Mouse (Mus musculus): ENCODE data around the gene Ces1d. TPM values are rescaled to one million over a fixed set of nuclear protein-coding genes. Genes with fewer than 3 reads are reported as not detected.

Ces1d gene
- total and polyA plus RNA-seq, 2 experiments from 2014 or later = 1.5 TPM; not detected in 1

- TF ChIP-seq CTCF (IDR thresholded peaks at IDR 0.05; ENCODE audit: low read depth) (no peak), EP300 (IDR thresholded peaks at IDR 0.05; ENCODE audit: low read depth) (no peak)
- peak; percentile 24; the same call in 1 of the 2 replicates for ATAC-seq (ENCODE audit: insufficient read depth, low read depth)
- Histone ChIP-seq H3K36me3 (replicated peaks; ENCODE audit: control insufficient read depth, insufficient read depth, low read length) (no peaks in the 10 kb centered on the region), H3K4me1 (ENCODE audit: control insufficient read depth, insufficient read depth) (peaks cover 10% of the 10 kb centered on the region), H3K9ac (replicated peaks; ENCODE audit: low read depth, low read length) (no peak overlapping the region), H3K27ac (ENCODE audit: low read depth) (no peak overlapping the region), H3K4me2 (ENCODE audit: low read depth, low read length) (no peak overlapping the region), H3K9me3 (replicated peaks; ENCODE audit: control insufficient read depth, low read length) (no peaks in the 10 kb centered on the region), H3K27me3 (ENCODE audit: control insufficient read depth, insufficient read depth, low read length) (no peaks in the 10 kb centered on the region), H3K4me3 (ENCODE audit: low read depth, low read length) (no peak overlapping the region)
- DNase-seq (ENCODE audit: low spot score) = peak; percentile 11
- 21% methylated on average over 1 of the region's 1 CpGs for WGBS
Observed at GRCm38 (mm10) chr8:93171846-93172590, 25.6 kb downstream of the Ces1d start.

- ATAC-seq (ENCODE audit: insufficient read depth, low read depth) = no peak
- Histone ChIP-seq H3K27ac (ENCODE audit: low read depth) (no peak overlapping the region), H3K36me3 (replicated peaks; ENCODE audit: control insufficient read depth, insufficient read depth, low read length) (no peaks in the 10 kb centered on the region), H3K4me1 (ENCODE audit: control insufficient read depth, insufficient read depth) (no peaks in the 10 kb centered on the region), H3K27me3 (ENCODE audit: control insufficient read depth, insufficient read depth, low read length) (no peaks in the 10 kb centered on the region), H3K4me2 (ENCODE audit: low read depth, low read length) (no peak overlapping the region), H3K4me3 (ENCODE audit: low read depth, low read length) (no peak overlapping the region), H3K9me3 (replicated peaks; ENCODE audit: control insufficient read depth, low read length) (no peaks in the 10 kb centered on the region), H3K9ac (replicated peaks; ENCODE audit: low read depth, low read length) (no peak overlapping the region)
- TF ChIP-seq CTCF (IDR thresholded peaks at IDR 0.05; ENCODE audit: low read depth) (no peak), EP300 (IDR thresholded peaks at IDR 0.05; ENCODE audit: low read depth) (no peak)
- no peak for DNase-seq (ENCODE audit: low spot score)
- WGBS = 79% methylated on average over 1 of the region's 1 CpGs
Observed at GRCm38 (mm10) chr8:93163363-93163762, 34.3 kb downstream of the Ces1d start.

- Histone ChIP-seq H3K4me3 (ENCODE audit: low read depth, low read length) (no peak overlapping the region), H3K9me3 (replicated peaks; ENCODE audit: control insufficient read depth, low read length) (no peaks in the 10 kb centered on the region), H3K36me3 (replicated peaks; ENCODE audit: control insufficient read depth, insufficient read depth, low read length) (no peaks in the 10 kb centered on the region), H3K9ac (replicated peaks; ENCODE audit: low read depth, low read length) (no peak overlapping the region), H3K4me1 (ENCODE audit: control insufficient read depth, insufficient read depth) (no peaks in the 10 kb centered on the region), H3K27ac (ENCODE audit: low read depth) (no peak overlapping the region), H3K27me3 (ENCODE audit: control insufficient read depth, insufficient read depth, low read length) (no peaks in the 10 kb centered on the region), H3K4me2 (ENCODE audit: low read depth, low read length) (no peak overlapping the region)
- TF ChIP-seq EP300 (IDR thresholded peaks at IDR 0.05; ENCODE audit: low read depth) (no peak), CTCF (IDR thresholded peaks at IDR 0.05; ENCODE audit: low read depth) (no peak)
- DNase-seq (ENCODE audit: low spot score) (no peak), ATAC-seq (ENCODE audit: insufficient read depth, low read depth) (no peak)
- 93% methylated on average over 1 of the region's 1 CpGs for WGBS
Observed at GRCm38 (mm10) chr8:93151401-93151800, 46.2 kb downstream of the Ces1d start.

- Histone ChIP-seq H3K4me2 (ENCODE audit: low read depth, low read length) (no peak overlapping the region), H3K9ac (replicated peaks; ENCODE audit: low read depth, low read length) (no peak overlapping the region), H3K36me3 (replicated peaks; ENCODE audit: control insufficient read depth, insufficient read depth, low read length) (no peaks in the 10 kb centered on the region), H3K4me1 (ENCODE audit: control insufficient read depth, insufficient read depth) (no peaks in the 10 kb centered on the region), H3K27ac (ENCODE audit: low read depth) (no peak overlapping the region), H3K27me3 (ENCODE audit: control insufficient read depth, insufficient read depth, low read length) (no peaks in the 10 kb centered on the region), H3K4me3 (ENCODE audit: low read depth, low read length) (no peak overlapping the region), H3K9me3 (replicated peaks; ENCODE audit: control insufficient read depth, low read length) (no peaks in the 10 kb centered on the region)
- DNase-seq (ENCODE audit: low spot score) (no peak), ATAC-seq (ENCODE audit: insufficient read depth, low read depth) (no peak)
- TF ChIP-seq EP300 (IDR thresholded peaks at IDR 0.05; ENCODE audit: low read depth) (no peak), CTCF (IDR thresholded peaks at IDR 0.05; ENCODE audit: low read depth) (no peak)
Observed at GRCm38 (mm10) chr8:93147331-93147730, 50.3 kb downstream of the Ces1d start.

GRCm38 (mm10) chr8:93140696-93141095, 56.9 kb downstream of the Ces1d start:
- no peaks in the 10 kb centered on the region for H3K4me1 ChIP-seq (ENCODE audit: control insufficient read depth, insufficient read depth)
- no peak overlapping the region for H3K4me3 ChIP-seq (ENCODE audit: low read depth, low read length)
- WGBS = 30% methylated on average over 1 of the region's 1 CpGs
- no peaks in the 10 kb centered on the region for H3K27me3 ChIP-seq (ENCODE audit: control insufficient read depth, insufficient read depth, low read length)
- no peak overlapping the region for H3K9ac ChIP-seq (replicated peaks; ENCODE audit: low read depth, low read length)
- H3K9me3 ChIP-seq (replicated peaks; ENCODE audit: control insufficient read depth, low read length) = no peaks in the 10 kb centered on the region
- DNase-seq (ENCODE audit: low spot score) (no peak), ATAC-seq (ENCODE audit: insufficient read depth, low read depth) (no peak)
- no peak overlapping the region for H3K4me2 ChIP-seq (ENCODE audit: low read depth, low read length)
- peak; percentile 56 for TF ChIP-seq CTCF (IDR thresholded peaks at IDR 0.05; ENCODE audit: low read depth)
- TF ChIP-seq EP300 (IDR thresholded peaks at IDR 0.05; ENCODE audit: low read depth) = no peak
- no peak overlapping the region for H3K27ac ChIP-seq (ENCODE audit: low read depth)
- H3K36me3 ChIP-seq (replicated peaks; ENCODE audit: control insufficient read depth, insufficient read depth, low read length) = no peaks in the 10 kb centered on the region

- Histone ChIP-seq H3K9me3 (replicated peaks; ENCODE audit: control insufficient read depth, low read length) (no peaks in the 10 kb centered on the region), H3K4me2 (ENCODE audit: low read depth, low read length) (no peak overlapping the region), H3K4me1 (ENCODE audit: control insufficient read depth, insufficient read depth) (no peaks in the 10 kb centered on the region), H3K27me3 (ENCODE audit: control insufficient read depth, insufficient read depth, low read length) (no peaks in the 10 kb centered on the region), H3K4me3 (ENCODE audit: low read depth, low read length) (no peak overlapping the region), H3K9ac (replicated peaks; ENCODE audit: low read depth, low read length) (no peak overlapping the region), H3K27ac (ENCODE audit: low read depth) (no peak overlapping the region), H3K36me3 (replicated peaks; ENCODE audit: control insufficient read depth, insufficient read depth, low read length) (no peaks in the 10 kb centered on the region)
- TF ChIP-seq EP300 (IDR thresholded peaks at IDR 0.05; ENCODE audit: low read depth) (no peak), CTCF (IDR thresholded peaks at IDR 0.05; ENCODE audit: low read depth) (peak; percentile 15; the same call in 1 of the 2 replicates)
- ATAC-seq (ENCODE audit: insufficient read depth, low read depth) = no peak
- DNase-seq (ENCODE audit: low spot score) = no peak
- 92% methylated on average over 2 of the region's 2 CpGs for WGBS
Observed at GRCm38 (mm10) chr8:93132196-93132595, 65.4 kb downstream of the Ces1d start.
